Mouse (Mus musculus) embryo, embryonic 11 days (tissue): ENCODE data around the gene Olfr164.

ENCODE experiments used
- DNase-seq: peaks from one replicate; pipeline ENCODE4 v3.0.0-alpha.2; 2015

The Olfr164 gene

GRCm38 (mm10) chr16:19313964-19314363 is at the start of gene Olfr164:
Gene Olfr164 (minus strand): TSS chr16:19314064.
- DNase-seq: no peak

GRCm38 (mm10) chr16:19349111-19349510 is 35.2 kb upstream of the Olfr164 start:
- DNase-seq: no peak

GRCm38 (mm10) chr16:19263235-19263634 is 50.6 kb downstream of the Olfr164 start:
- peak; percentile 13 for DNase-seq

GRCm38 (mm10) chr16:19260780-19261179 is 53.1 kb downstream of the Olfr164 start:
- DNase-seq: no peak

GRCm38 (mm10) chr16:19245835-19246234 is 68.0 kb downstream of the Olfr164 start:
- no peak for DNase-seq

GRCm38 (mm10) chr16:19241539-19242025 is 72.3 kb downstream of the Olfr164 start:
- DNase-seq: no peak

- no peak for DNase-seq
Observed at GRCm38 (mm10) chr16:19240792-19241538, 72.9 kb downstream of the Olfr164 start.

GRCm38 (mm10) chr16:19236719-19237118 is 77.1 kb downstream of the Olfr164 start:
- DNase-seq: no peak
